Mouse (Mus musculus): ENCODE measurements around the gene Gm4353. TPM values are rescaled to one million over a fixed set of nuclear protein-coding genes. Genes with fewer than 3 reads are reported as not detected.

The Gm4353 gene
- polyA plus RNA-seq (2012; rRNA removed): 0.44 and 2.3 TPM in 2 replicates

GRCm38 (mm10) chr7:116084366-116084765, at the start of gene Gm4353:
Gene Gm4353 (minus strand): TSS chr7:116084635.

GRCm38 (mm10) chr7:116039196-116039537, 45.3 kb downstream of the Gm4353 start, which contains the start of gene 1110004F10Rik:
Gene 1110004F10Rik (plus strand): TSS chr7:116039397.

GRCm38 (mm10) chr7:116038511-116038910, 45.9 kb downstream of the Gm4353 start, which contains the start of gene Sox6:
Gene Sox6 (minus strand): TSS chr7:116038796.

Other genes with a start within 250 kb of the Gm4353 start
- gene Sox6, start 45.8 kb downstream of the Gm4353 start, polyA plus RNA-seq (2012; rRNA removed): 2.4 and 4.3 TPM in 2 replicates
- 44.3 and 45.4 TPM in 2 replicates for gene 1110004F10Rik, start 45.2 kb downstream of the Gm4353 start, polyA plus RNA-seq (2012; rRNA removed)
- gene Plekha7, start 223.7 kb upstream of the Gm4353 start, polyA plus RNA-seq (2012; rRNA removed): 15.3 and 15.4 TPM in 2 replicates
- 83.1 and 93.1 TPM in 2 replicates for gene Rps13, start 249.6 kb upstream of the Gm4353 start, polyA plus RNA-seq (2012; rRNA removed)

All from ovary, adult 2 months (tissue).